Mouse (Mus musculus): Measurements from ENCODE around the gene Lonp1.
"Not testable (repeated sequence)": the region's sequence is repeated elsewhere in the genome, so short reads cannot be mapped to it uniquely, and the experiment has no call there.

Gene Lonp1

DNA sequence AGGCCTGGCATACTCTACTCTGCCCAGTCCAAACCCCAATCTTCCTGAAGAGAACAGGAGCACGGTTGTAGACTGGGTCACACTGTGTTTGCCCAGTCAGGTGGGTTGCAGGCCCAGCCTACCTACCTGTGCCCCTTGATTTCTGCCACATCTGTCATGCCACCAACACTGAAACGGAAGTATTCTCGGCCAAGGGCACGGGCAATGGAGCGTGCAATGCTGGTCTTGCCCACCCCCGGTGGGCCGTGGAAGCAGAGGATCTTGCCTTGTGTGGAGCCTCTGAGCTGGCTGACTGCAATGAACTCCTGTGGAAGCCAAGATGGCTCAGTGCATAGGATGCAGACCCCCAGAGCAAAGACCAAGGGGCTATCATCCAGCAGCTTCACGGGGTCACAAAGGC, 9.1 kb downstream of the Lonp1 start:
- no peak for DNase-seq

GRCm38 (mm10) chr17:56616725-56617124, 10.0 kb downstream of the Lonp1 start:
- no peak for DNase-seq

DNA sequence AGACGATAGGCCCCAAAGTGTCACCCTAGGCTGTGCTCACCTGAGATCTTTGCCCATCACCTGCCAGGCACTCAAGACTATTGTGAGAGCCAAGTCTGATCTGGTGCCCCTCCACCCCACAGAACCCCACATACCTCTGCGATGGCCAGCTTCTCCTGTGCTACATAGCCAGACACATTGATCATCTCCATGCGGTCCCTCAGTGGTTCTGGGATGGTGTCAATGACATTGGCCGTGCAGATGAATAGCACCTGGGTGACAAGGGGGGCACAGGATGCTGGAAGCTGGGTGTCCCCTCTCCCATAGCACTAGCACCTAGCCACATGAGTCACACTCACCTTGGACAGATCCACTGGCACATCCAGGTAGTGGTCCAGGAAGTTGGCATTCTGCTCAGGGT, 10.9 kb downstream of the Lonp1 start:
- no peak for DNase-seq

DNA sequence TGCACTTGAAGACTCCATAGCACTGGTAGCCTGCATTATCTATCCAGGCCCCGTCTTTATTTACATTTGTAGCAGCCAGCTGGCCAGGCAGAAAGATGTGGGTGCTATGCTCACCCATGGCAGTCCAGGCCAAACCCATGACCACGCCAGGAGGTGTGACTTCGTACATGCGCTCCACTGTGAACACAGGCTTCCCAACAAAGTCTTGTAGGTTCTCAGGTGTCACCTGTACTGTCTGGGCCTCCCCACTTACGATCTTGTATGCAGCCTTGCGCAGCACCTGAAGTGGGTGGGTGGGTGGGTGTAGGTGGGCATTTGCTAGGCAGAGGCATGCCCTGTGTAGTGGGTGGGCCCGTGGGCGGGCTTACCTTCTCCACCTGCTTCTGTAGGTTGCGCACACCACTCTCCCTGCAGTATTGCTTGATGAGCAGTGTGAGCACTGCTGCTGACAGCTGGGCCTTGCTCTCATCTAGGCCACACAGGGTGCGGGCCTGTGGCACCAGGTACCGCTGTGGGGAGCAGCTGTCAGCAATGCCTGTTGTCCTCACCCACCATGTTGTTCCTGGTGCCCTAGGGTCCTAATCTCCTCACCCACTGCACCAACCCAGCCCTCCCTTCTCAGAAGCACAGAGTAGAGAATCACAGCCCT, 11.4 kb downstream of the Lonp1 start:
- DNase-seq: no peak

DNA sequence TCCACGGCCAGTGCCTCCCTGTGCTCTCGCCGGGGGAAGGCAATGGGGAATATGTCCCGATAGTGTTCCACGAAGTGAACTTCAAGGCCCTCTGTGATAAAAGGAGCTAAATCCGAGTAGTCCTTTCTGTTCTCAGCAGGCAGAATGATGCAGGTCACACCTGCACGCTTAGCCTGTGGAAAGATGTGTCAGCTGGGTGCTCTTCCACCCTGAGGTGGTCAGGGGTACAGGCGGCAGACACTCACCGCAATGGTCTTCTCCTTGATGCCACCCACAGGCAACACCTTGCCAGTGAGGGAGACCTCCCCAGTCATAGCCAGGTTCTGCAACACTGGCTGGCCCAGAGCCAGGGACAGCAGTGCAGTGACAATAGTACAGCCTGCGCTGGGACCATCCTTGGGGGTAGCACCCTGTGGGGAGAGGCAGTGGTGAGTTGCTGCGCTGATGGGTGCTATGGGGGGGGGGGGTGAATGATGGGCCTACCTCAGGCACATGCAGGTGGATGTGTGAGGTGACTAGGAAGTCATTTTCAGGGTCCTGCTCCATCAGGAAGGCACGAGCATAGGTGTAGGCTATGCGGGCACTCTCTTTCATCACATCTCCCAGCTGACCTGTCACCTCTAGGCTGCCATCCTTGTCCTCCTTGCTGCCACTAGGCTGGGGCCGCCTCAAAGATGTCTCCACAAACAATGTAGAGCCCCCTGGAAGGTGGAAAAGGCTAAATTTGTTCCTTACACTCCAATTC, 12.1 kb downstream of the Lonp1 start:
- peak; percentile 49 for DNase-seq

- peak; percentile 51 for DNase-seq
These were observed 12.8 kb downstream of the Lonp1 start for GRCm38 (mm10) chr17:56613893-56614292.

DNA sequence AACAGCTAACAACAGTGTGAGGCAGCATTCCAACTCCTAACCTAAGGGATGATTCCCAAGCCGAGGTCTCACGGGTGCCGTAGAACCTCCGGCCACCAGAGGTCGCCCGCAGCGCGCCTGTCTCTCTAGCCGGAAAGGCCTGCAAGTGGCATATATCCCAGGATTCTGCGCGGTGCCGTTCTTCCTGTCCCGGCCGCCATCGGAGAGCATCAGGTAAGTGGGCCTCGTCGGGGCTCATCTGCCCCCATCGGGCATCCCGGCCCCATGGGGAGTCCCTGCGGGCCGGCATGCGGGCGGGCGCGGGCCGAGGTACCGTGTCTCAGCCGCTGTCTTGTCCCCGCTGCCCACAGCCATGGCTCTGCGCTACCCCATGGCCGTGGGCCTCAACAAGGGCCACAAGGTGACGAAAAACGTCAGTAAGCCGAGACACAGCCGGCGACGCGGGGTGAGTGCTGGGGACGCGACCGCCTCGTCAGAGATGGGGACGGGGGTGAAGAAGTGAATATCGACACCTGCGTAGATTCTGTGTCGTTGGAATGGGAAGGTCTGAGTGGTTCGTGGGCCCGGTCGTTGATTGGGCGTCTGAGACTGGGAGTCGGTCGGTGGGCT, 13.3 kb downstream of the Lonp1 start, which contains the start of gene Rpl36:
Rpl36 (plus strand) TSS at position 181 of the 609 bp plus-strand sequence.
- peak; percentile 98 for DNase-seq

- not testable (repeated sequence) for DNase-seq
These were observed 14.1 kb downstream of the Lonp1 start for GRCm38 (mm10) chr17:56612565-56612939.

- DNase-seq: peak; percentile 71
These were observed 14.7 kb downstream of the Lonp1 start for GRCm38 (mm10) chr17:56611861-56612564.

DNA sequence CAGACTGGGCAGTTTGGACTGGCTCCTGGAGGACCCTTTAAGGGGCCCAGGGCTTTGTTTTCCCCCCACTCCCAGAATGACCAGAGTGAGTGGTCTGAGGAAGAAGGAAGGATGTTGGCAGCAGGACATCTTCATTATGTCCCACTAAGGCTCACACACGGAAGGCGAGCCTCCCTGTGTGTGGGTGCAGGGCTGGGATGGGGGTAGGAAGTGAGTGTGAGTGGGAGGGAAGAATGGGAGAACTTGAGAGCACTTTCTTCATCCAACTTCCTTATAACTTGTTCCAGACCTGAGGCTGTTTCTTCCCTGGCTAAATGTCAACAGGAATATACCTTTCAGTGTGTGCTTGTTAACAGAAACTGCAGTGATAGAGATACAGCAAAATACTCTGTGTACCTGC, 15.4 kb downstream of the Lonp1 start:
- no peak for DNase-seq

DNA sequence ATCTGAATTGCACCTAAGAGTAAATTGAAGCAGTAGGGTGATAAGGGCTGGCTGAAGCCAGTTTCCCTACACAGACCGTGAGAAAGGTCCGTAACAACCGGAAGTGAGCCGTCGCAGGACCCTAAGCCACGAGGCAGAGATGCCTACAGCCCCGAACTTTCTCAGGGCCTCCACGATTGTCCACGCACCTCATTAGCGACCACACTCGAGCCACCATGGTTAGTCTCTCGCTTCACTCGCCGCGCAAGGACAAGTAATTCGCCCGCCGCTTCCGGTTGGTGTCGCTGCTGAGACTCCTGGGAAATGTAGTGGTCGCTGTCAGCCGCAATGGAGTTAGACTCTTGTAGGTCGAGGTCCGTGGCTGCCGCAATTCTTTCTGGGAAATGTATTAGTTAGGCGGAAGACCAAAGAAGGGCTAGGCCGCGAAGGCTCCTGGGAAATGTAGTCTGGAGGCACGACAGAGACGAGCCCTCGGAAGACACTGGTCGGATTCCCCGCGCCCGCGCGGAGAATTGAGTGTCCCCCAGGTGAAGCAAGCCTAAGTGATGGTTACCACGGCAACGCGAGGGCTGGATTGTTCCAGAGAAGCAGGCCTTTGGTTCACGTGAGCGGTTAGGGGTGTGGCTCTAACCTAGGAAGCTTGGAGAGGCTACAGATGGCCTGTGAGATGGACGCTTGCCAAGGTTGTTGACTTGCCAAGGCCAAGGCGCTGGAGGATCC, 17.1 kb downstream of the Lonp1 start, which contains the start of gene 2410015M20Rik:
2410015M20Rik (minus strand) TSS at position 320 of the 720 bp plus-strand sequence.
- peak; percentile 96 for DNase-seq

- no peak for DNase-seq
These were observed 18.0 kb downstream of the Lonp1 start for GRCm38 (mm10) chr17:56608699-56609098.

- DNase-seq: no peak
These were observed 19.1 kb downstream of the Lonp1 start for GRCm38 (mm10) chr17:56607521-56608062.

- DNase-seq: no peak
These were observed 21.3 kb downstream of the Lonp1 start for GRCm38 (mm10) chr17:56605431-56605830.

GRCm38 (mm10) chr17:56604422-56604821, 22.3 kb downstream of the Lonp1 start:
- DNase-seq: no peak

- no peak for DNase-seq
These were observed 22.7 kb downstream of the Lonp1 start for GRCm38 (mm10) chr17:56604070-56604380.

GRCm38 (mm10) chr17:56603186-56604069, 23.3 kb downstream of the Lonp1 start:
- no peak for DNase-seq

DNA sequence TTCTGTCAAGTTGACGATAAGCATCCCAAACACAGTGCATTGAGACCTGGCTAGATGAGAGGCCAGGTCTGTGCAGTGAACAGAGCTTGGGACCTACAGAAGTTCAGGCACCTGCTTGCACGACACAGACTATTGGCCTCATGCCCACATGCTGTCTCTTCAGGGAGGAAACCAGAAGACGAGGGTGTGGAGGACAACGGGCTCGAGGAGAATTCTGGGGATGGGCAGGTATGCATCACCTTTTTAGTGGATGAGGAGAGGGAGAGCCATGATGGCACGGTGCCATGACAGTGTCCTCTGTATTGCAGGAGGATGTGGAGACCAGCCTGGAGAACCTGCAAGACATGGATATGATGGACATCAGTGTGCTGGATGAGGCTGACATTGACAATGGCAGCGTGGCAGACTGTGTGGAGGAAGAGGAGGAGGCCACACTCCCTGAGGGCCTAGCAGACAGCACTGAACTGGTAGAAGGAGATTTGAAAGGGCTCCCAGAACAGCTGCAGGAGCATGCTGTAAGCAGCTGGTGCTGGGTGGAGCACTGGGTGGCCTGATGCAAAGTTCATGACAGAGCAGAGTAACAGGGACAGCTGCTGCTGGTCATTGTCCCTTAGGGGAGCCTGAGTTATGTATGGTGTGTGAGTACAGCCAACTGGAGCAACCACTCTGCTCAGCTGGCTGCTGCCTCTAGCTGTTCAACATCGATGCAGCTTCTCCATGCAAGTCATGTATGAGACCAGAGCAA, 33.0 kb downstream of the Lonp1 start:
- peak; percentile 71 for DNase-seq

- no peak for DNase-seq
These were observed 34.1 kb downstream of the Lonp1 start for GRCm38 (mm10) chr17:56592553-56592952.

- DNase-seq: no peak
These were observed 37.8 kb downstream of the Lonp1 start for GRCm38 (mm10) chr17:56588921-56589320.

- DNase-seq: no peak
These were observed 38.9 kb downstream of the Lonp1 start for GRCm38 (mm10) chr17:56587773-56588172.
